Comparison of ENCODE assay signal across 8 mouse cellular contexts in the genomic region with DNA sequence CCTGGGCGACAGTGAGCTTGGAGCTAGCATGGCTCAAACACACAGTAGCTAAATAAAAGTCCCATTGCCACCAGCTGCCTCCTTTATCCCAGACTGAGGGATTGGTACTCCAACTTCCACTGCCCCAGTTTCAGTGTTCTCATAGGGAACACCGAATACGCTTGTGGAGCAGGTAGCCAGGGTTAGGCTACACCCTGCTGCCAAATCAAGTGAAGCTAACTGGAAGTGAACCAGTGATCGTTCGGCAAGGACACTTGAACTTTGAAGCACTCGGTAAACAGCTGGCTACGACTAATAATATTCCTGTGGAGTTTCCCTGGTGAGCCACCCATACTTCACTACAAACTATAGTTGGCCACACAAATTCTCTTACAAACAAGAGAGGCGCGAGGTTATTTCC. TPM values are rescaled to one million over a fixed set of nuclear protein-coding genes. Genes with fewer than 3 reads are reported as not detected.
DNase-seq lines count a peak whose midpoint lies in the region; ATAC-seq lines count a peak whose summit lies in the region.

No protein-coding gene starts in this region.

- peak overlapping the region; percentile 73 for H3K4me2 ChIP-seq in embryonic facial prominence, embryonic 15.5 days (replicated peaks)
- peak overlapping the region; percentile 69; the same call in 1 of the 2 replicates for H3K4me2 ChIP-seq in kidney, embryonic 14.5 days (replicated peaks; ENCODE audit: low read depth, low read length)

- peaks cover 4% of the 10 kb centered on the region for H3K36me3 ChIP-seq in erythroblast, embryonic 14.5 days (ENCODE audit: control insufficient read depth)
- no peaks in the 10 kb centered on the region for H3K36me3 ChIP-seq in embryonic facial prominence, embryonic 15.5 days
- no peaks in the 10 kb centered on the region for H3K36me3 ChIP-seq in kidney, embryonic 14.5 days (ENCODE audit: control insufficient read depth, insufficient read depth, low read length)

- H3K9ac ChIP-seq in embryonic facial prominence, embryonic 15.5 days: peak overlapping the region; percentile 79; the same call in 1 of the 2 replicates
- H3K9ac ChIP-seq in kidney, embryonic 14.5 days (ENCODE audit: low read depth, low read length): peak overlapping the region; percentile 3; the same call in 1 of the 2 replicates

- H3K27me3 ChIP-seq in erythroblast, embryonic 14.5 days (ENCODE audit: control insufficient read depth): no peaks in the 10 kb centered on the region
- no peaks in the 10 kb centered on the region for H3K27me3 ChIP-seq in embryonic facial prominence, embryonic 15.5 days
- H3K27me3 ChIP-seq in kidney, embryonic 14.5 days (ENCODE audit: control insufficient read depth, insufficient read depth, low read length): no peaks in the 10 kb centered on the region

- H3K27ac ChIP-seq in embryonic facial prominence, embryonic 15.5 days (replicated peaks): no peak overlapping the region
- H3K27ac ChIP-seq in kidney, embryonic 14.5 days (ENCODE audit: low read depth, low read length): no peak overlapping the region

- H3K4me1 ChIP-seq in erythroblast, embryonic 14.5 days (ENCODE audit: control insufficient read depth): peaks cover 38% of the 10 kb centered on the region
- H3K4me1 ChIP-seq in embryonic facial prominence, embryonic 15.5 days: peaks cover 23% of the 10 kb centered on the region
- H3K4me1 ChIP-seq in kidney, embryonic 14.5 days (ENCODE audit: control insufficient read depth, insufficient read depth, low read length): peaks cover 16% of the 10 kb centered on the region; the same call in 1 of the 2 replicates

- WGBS in embryonic facial prominence, embryonic 15.5 days: 86% methylated on average over 9 of the region's 9 CpGs
- WGBS in kidney, embryonic 14.5 days: 72% methylated on average over 9 of the region's 9 CpGs

- H3K9me3 ChIP-seq in erythroblast, embryonic 14.5 days (ENCODE audit: control insufficient read depth, low read length): no peaks in the 10 kb centered on the region
- no peaks in the 10 kb centered on the region for H3K9me3 ChIP-seq in embryonic facial prominence, embryonic 15.5 days (replicated peaks)
- H3K9me3 ChIP-seq in kidney, embryonic 14.5 days (ENCODE audit: control insufficient read depth, low read length): no peaks in the 10 kb centered on the region

- no peak for ATAC-seq in erythroblast, adult 5-6 weeks (replicated peaks; ENCODE audit: low FRiP score, poor library complexity, severe bottlenecking)
- no peak for ATAC-seq in embryonic facial prominence, embryonic 15.5 days (ENCODE audit: insufficient number of reproducible peaks, low FRiP score, low TSS enrichment, low read depth)
- no peak for ATAC-seq in kidney, embryonic 14.5 days (ENCODE audit: low FRiP score, low TSS enrichment)

- peak overlapping the region; percentile 97 for H3K4me3 ChIP-seq in erythroblast, embryonic 14.5 days (replicated peaks)
- peak overlapping the region; percentile 91 for H3K4me3 ChIP-seq in embryonic facial prominence, embryonic 15.5 days (replicated peaks)
- H3K4me3 ChIP-seq in kidney, embryonic 14.5 days (ENCODE audit: low read length): peak overlapping the region; percentile 58; the same call in 1 of the 2 replicates

- peak; percentile 26 to 29 for DNase-seq in lung, postnatal 4 days
- no peak for DNase-seq in cerebellum, postnatal 36 days
- DNase-seq in ovary, postnatal 36 days (ENCODE audit: low spot score): no peak
- DNase-seq in layer of hippocampus, adult 8-10 months (ENCODE audit: low spot score in 2 of 2): no peak

RNA-seq across cellular contexts. Expression of gene Nrbf2, which starts 1.6 kb away (rescaled TPM):
- polyA plus RNA-seq in erythroblast, embryonic 14.5 days (2012): 2.2 and 2.3 TPM in 2 replicates
- 14.6 and 16.1 TPM in 2 replicates for total RNA-seq in erythroblast, adult 5-6 weeks (2015; ENCODE audit: low replicate concordance)
- total RNA-seq in erythroblast, adult 5-6 weeks (2017; ENCODE audit: low replicate concordance): 9.7 and 12.7 TPM in 2 replicates
- 36.5 and 39.8 TPM in 2 replicates for polyA plus RNA-seq in embryonic facial prominence, embryonic 15.5 days (2015; fragmentation: Nextera tagmentation; extraction: Ambion mirVana)
- polyA plus RNA-seq in kidney, embryonic 14.5 days (2014; fragmentation: Nextera tagmentation; extraction: Ambion mirVana): 33.8 and 34.7 TPM in 2 replicates
- 10 to 100 TPM; 16.6 to 22.1 (median 17.7) TPM for total RNA-seq in layer of hippocampus, adult 8-10 months (2022)

Comparison
In these comparisons a context has a peak if more than half of its experiments do, and no peak if none do; other contexts are left out.
1. DNase-seq: peak in lung, postnatal 4 days (2 of 2); none in cerebellum, postnatal 36 days (0 of 2), ovary, postnatal 36 days (single experiment) and layer of hippocampus, adult 8-10 months (0 of 2).
2. RNA of gene Nrbf2, which starts 1.6 kb away (polyA plus RNA-seq): 36.5 to 39.8 TPM in embryonic facial prominence, embryonic 15.5 days and 33.8 to 34.7 TPM in kidney, embryonic 14.5 days; 2.2 to 2.3 TPM in erythroblast, embryonic 14.5 days; every median in the first group is over 10 times any median in the second.
3. Peak in every context shown above with its lines, with median percentiles within 50 percentile points of each other: H3K4me3 ChIP-seq.